In the genomic region with DNA sequence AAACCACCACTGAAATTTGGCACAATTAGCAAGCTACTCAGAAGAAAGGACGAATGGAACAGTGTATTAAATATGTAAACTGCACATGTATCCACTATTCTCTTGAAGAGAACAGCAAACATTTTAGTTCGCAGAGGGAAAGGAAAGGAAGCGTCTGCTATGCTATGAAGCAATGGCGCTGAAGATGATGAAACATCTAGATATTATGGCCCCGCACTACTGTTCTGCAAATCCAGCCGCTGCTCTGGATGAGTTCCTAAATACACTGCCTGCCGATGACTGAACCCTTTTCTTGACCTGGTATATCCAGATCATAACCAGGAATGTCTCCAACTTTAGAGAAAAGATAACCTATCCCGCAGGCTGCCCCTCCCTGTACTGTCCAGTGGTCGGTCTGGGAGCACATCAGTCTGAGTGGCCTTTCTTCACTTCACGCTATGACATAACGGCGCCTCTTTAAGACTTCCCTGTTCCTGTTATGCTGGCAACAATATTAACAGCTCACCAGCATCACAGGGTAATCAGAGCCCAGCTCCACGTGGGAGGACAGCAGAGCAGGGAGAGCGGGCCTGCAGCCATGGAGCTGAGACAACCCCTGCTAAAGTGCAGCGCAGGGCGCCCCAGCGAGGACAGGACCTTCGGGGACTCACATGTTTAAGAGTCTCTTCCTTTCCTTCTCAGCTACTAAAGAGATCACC, we compare ENCODE assay signal across 30 mouse cellular contexts. TPM values are rescaled to one million over a fixed set of nuclear protein-coding genes. Genes with fewer than 3 reads are reported as not detected.
DNase-seq lines count a peak whose midpoint lies in the region; ATAC-seq and TF ChIP-seq lines count a peak whose summit lies in the region.
"Had no signal": no experiment of that assay in that cellular context is flagged by ENCODE, and none has a peak within 500 bp of the region (broad histone marks: within the 10 kb centered on the region; RNA-seq: fewer than 3 reads in every experiment).

No protein-coding gene starts in this region.

- H3K27me3 ChIP-seq in liver, adult 2 months (ENCODE audit: control insufficient read depth, insufficient read depth, low read length), result no peaks in the 10 kb centered on the region
- H3K27me3 ChIP-seq in liver, embryonic 12.5 days (replicated peaks), result no peaks in the 10 kb centered on the region
- H3K27me3 ChIP-seq: embryonic facial prominence, embryonic 12.5 days; heart, embryonic 15.5 days; megakaryocyte, embryonic 14.5 days; midbrain, embryonic 12.5 days; neural tube, embryonic 13.5 days had no signal

- no peaks in the 10 kb centered on the region for H3K79me2 ChIP-seq in liver, adult 2 months (ENCODE audit: control insufficient read depth, insufficient read depth, low read length)

- no peaks in the 10 kb centered on the region for H3K4me1 ChIP-seq in liver, adult 2 months (ENCODE audit: control insufficient read depth, insufficient read depth, low read length)
- H3K4me1 ChIP-seq in liver, embryonic 12.5 days, result no peaks in the 10 kb centered on the region
- H3K4me1 ChIP-seq: embryonic facial prominence, embryonic 12.5 days; midbrain, embryonic 12.5 days; neural tube, embryonic 13.5 days had no signal

- 78% methylated on average over 18 of the region's 18 CpGs for WGBS in liver, adult 2 months
- 87% methylated on average over 18 of the region's 18 CpGs for WGBS in liver, embryonic 12.5 days (ENCODE audit: insufficient replicate concordance)

- peak; percentile 39 for DNase-seq in gastrocnemius, adult 2 months
- DNase-seq in gastrocnemius, postnatal 25 days, result no peak
- DNase-seq in liver, adult 2 months (ENCODE audit: extremely low read depth, low read depth, low spot score), result peak; percentile 45
- peak; percentile 13 for DNase-seq in lung, postnatal 10 days
- no peak for DNase-seq in lung, postnatal 4 days
- DNase-seq in kidney, adult 9 months, result no peak
- DNase-seq: adrenal gland, postnatal 10 days; cerebellum, adult 11 months; cerebellum, adult 9-10 months; cerebellum, postnatal 36 days; embryo, embryonic 11 days; gastrocnemius, postnatal 36 days; kidney, adult 18-20 months; kidney, postnatal 4 days; left cerebral cortex, postnatal 4 days had no signal

- no peak for TF ChIP-seq POLR2A in liver, adult 2 months (IDR thresholded peaks at IDR 0.05; ENCODE audit: extremely low read depth, insufficient read depth, low read length)

- no peak for ATAC-seq in liver, embryonic 12.5 days
- ATAC-seq in megakaryocyte progenitor cell, adult 5-6 weeks (replicated peaks; ENCODE audit: poor library complexity), result peak; percentile 77
- ATAC-seq: forebrain, embryonic 14.5 days; hindbrain, embryonic 16.5 days had no signal

- intact Hi-C loops in gastrocnemius, adult 2 months (cut with DNase I), result no loop called here

- H3K4me2 ChIP-seq in liver, embryonic 12.5 days, result no peak overlapping the region
- H3K4me2 ChIP-seq: embryonic facial prominence, embryonic 12.5 days; heart, embryonic 15.5 days; midbrain, embryonic 12.5 days; neural tube, embryonic 13.5 days had no signal

- no peak overlapping the region for H3K9ac ChIP-seq in liver, adult 2 months (ENCODE audit: low read depth, low read length)
- no peak overlapping the region for H3K9ac ChIP-seq in liver, embryonic 12.5 days
- H3K9ac ChIP-seq: embryonic facial prominence, embryonic 12.5 days; heart, embryonic 15.5 days; midbrain, embryonic 12.5 days; neural tube, embryonic 13.5 days had no signal

- no peak for TF ChIP-seq CTCF in gastrocnemius, adult 2 months (IDR thresholded peaks at IDR 0.05)
- TF ChIP-seq CTCF in liver, adult 2 months (IDR thresholded peaks at IDR 0.05; ENCODE audit: low read depth, low read length), result no peak

- H3K4me3 ChIP-seq in gastrocnemius, adult 2 months, result no peak overlapping the region
- H3K4me3 ChIP-seq in liver, adult 2 months (ENCODE audit: insufficient read depth, low read depth, low read length), result no peak overlapping the region
- no peak overlapping the region for H3K4me3 ChIP-seq in liver, embryonic 12.5 days
- H3K4me3 ChIP-seq: embryonic facial prominence, embryonic 12.5 days; heart, embryonic 15.5 days; megakaryocyte, embryonic 14.5 days; midbrain, embryonic 12.5 days; neural tube, embryonic 13.5 days had no signal

- H3K27ac ChIP-seq in gastrocnemius, adult 2 months, result no peak overlapping the region
- no peak overlapping the region for H3K27ac ChIP-seq in liver, adult 2 months (replicated peaks; ENCODE audit: insufficient read depth, low read depth, low read length)
- no peak overlapping the region for H3K27ac ChIP-seq in liver, embryonic 12.5 days
- H3K27ac ChIP-seq: embryonic facial prominence, embryonic 12.5 days; heart, embryonic 15.5 days; midbrain, embryonic 12.5 days; neural tube, embryonic 13.5 days had no signal

- peaks cover 34% of the 10 kb centered on the region for H3K36me3 ChIP-seq in liver, adult 2 months (ENCODE audit: control insufficient read depth, insufficient read depth, low read length)
- H3K36me3 ChIP-seq in liver, embryonic 12.5 days, result peaks cover 80% of the 10 kb centered on the region

- no peaks in the 10 kb centered on the region for H3K9me3 ChIP-seq in liver, embryonic 12.5 days (replicated peaks)
- H3K9me3 ChIP-seq: embryonic facial prominence, embryonic 12.5 days; heart, embryonic 15.5 days; megakaryocyte, embryonic 14.5 days; midbrain, embryonic 12.5 days; neural tube, embryonic 13.5 days had no signal

RNA-seq across cellular contexts. Expression of gene Cct2, which starts 8.7 kb away (rescaled TPM):
- 100 to 1,000 TPM; 112 to 125 TPM for total RNA-seq in gastrocnemius, adult 2 months (2021)
- 100 to 1,000 TPM; 104 to 109 TPM for total RNA-seq in gastrocnemius, postnatal 25 days (2021)
- 114 and 116 TPM in 2 replicates for total RNA-seq in liver, adult 2 months (2014; rRNA removed)
- 36.6 and 40.1 TPM in 2 replicates for polyA plus RNA-seq in liver, adult 2 months (2012; rRNA removed)
- polyA plus RNA-seq in liver, embryonic 12.5 days (2016; fragmentation: Nextera tagmentation; extraction: Ambion mirVana), result 249 and 252 TPM in 2 replicates
- 627 and 662 TPM in 2 replicates for total RNA-seq in megakaryocyte progenitor cell, adult 5-6 weeks (2015)
- total RNA-seq in megakaryocyte progenitor cell, adult 5-6 weeks (2017), result 516 and 565 TPM in 2 replicates

RNA-seq across cellular contexts. Expression of gene Lrrc10, which starts 27.2 kb away (rescaled TPM):
- under 1 TPM in 1 of 2 experiments, not detected in 1; 0.17 TPM for total RNA-seq in gastrocnemius, adult 2 months (2021)
- total RNA-seq in gastrocnemius, postnatal 25 days (2021), result not detected
- total RNA-seq in liver, adult 2 months (2014; rRNA removed), result not detected in 2 replicates
- polyA plus RNA-seq in liver, adult 2 months (2012; rRNA removed), result not detected in 2 replicates
- polyA plus RNA-seq in liver, embryonic 12.5 days (2016; fragmentation: Nextera tagmentation; extraction: Ambion mirVana), result not detected in 2 replicates
- total RNA-seq in megakaryocyte progenitor cell, adult 5-6 weeks (2015), result not detected in 2 replicates
- not detected in 2 replicates for total RNA-seq in megakaryocyte progenitor cell, adult 5-6 weeks (2017)
- total RNA-seq: adrenal gland, postnatal 10 days; G1E; left cerebral cortex, postnatal 4 days; midbrain, postnatal 0 days had no signal
- polyA plus RNA-seq: embryonic facial prominence, embryonic 12.5 days; forebrain, embryonic 14.5 days; hindbrain, embryonic 16.5 days; intestine, embryonic 14.5 days; kidney, embryonic 16.5 days; midbrain, embryonic 12.5 days; midbrain, postnatal 0 days; neural tube, embryonic 13.5 days; small intestine, adult 2 months; stomach, embryonic 14.5 days had no signal

Comparison
In these comparisons a context has a peak if more than half of its experiments do, and no peak if none do; other contexts are left out.
1. DNase-seq: peak in gastrocnemius, adult 2 months (single experiment), liver, adult 2 months (single experiment) and lung, postnatal 10 days (single experiment); none in gastrocnemius, postnatal 25 days (single experiment), lung, postnatal 4 days (0 of 2) and kidney, adult 9 months (single experiment).